Mouse (Mus musculus): Measurements from ENCODE around the gene Lyrm9. TPM values are rescaled to one million over a fixed set of nuclear protein-coding genes. Genes with fewer than 3 reads are reported as not detected.

Gene Lyrm9
- total and polyA plus RNA-seq, 3 experiments = 31.6 to 48.6 TPM; not detected in 1

GRCm38 (mm10) chr11:78803587-78804316 lies 22.6 kb upstream of the Lyrm9 start (continued):
- no peak for TF ChIP-seq ZMIZ1 (IDR thresholded peaks at IDR 0.05; ENCODE audit: low read depth, low read length)
- 0 out of 2 replicates have a peak, but pooled peaks have one; percentile 5 for TF ChIP-seq SMC3 (IDR thresholded peaks at IDR 0.05; ENCODE audit: low read depth, low read length)
- no peak for TF ChIP-seq ZC3H11A (IDR thresholded peaks at IDR 0.05; ENCODE audit: low read depth, low read length)
- no peak for TF ChIP-seq POLR2AphosphoS5 (IDR thresholded peaks at IDR 0.05; ENCODE audit: borderline replicate concordance, low read depth, low read length)
- TF ChIP-seq MEF2A (IDR thresholded peaks at IDR 0.05; ENCODE audit: extremely low read depth, insufficient replicate concordance, low read depth, low read length, poor library complexity, severe bottlenecking) = no peak
- TF ChIP-seq EP300 (IDR thresholded peaks at IDR 0.05; ENCODE audit: low read depth in 1 of 2, low read length in 2 of 2) = peak; percentile 69 to 70
- TF ChIP-seq CTCF (IDR thresholded peaks at IDR 0.05 in 2 of 3, conservative IDR thresholded peaks at IDR 0.05 in 1 of 3; ENCODE audit: control insufficient read depth in 1 of 3, insufficient read depth in 1 of 3, low read depth in 2 of 3, low read length in 3 of 3, poor library complexity in 1 of 3, severe bottlenecking in 1 of 3) = no peak
- TF ChIP-seq TCF12 (IDR thresholded peaks at IDR 0.05; ENCODE audit: low read depth, low read length) = peak; percentile 82
- TF ChIP-seq BHLHE40 (IDR thresholded peaks at IDR 0.05; ENCODE audit: borderline replicate concordance, low read depth, low read length) = no peak
- no peak for TF ChIP-seq NELFE (IDR thresholded peaks at IDR 0.05; ENCODE audit: low read depth, low read length)
- TF ChIP-seq MAX (IDR thresholded peaks at IDR 0.05; ENCODE audit: low read length) = peak; percentile 67; the same call in 1 of the 2 replicates
- no peak for TF ChIP-seq CHD2 (IDR thresholded peaks at IDR 0.05; ENCODE audit: low read length)
- peak; percentile 67 for TF ChIP-seq GATA1 (IDR thresholded peaks at IDR 0.05; ENCODE audit: low read depth, low read length)
- peak; percentile 77 for TF ChIP-seq RCOR1 (IDR thresholded peaks at IDR 0.05; ENCODE audit: low read depth, low read length)
- TF ChIP-seq MYB (IDR thresholded peaks at IDR 0.05; ENCODE audit: low read depth, low read length) = 0 out of 2 replicates have a peak, but pooled peaks have one; percentile 7
- TF ChIP-seq USF1 (IDR thresholded peaks at IDR 0.05; ENCODE audit: low read depth, low read length) = no peak

- no peaks in the 10 kb centered on the region for H3K79me2 ChIP-seq (ENCODE audit: control insufficient read depth, insufficient read depth, low read length, poor library complexity)
- H3K36me3 ChIP-seq (ENCODE audit: control insufficient read depth in 1 of 2, insufficient read depth in 2 of 2, low read length in 2 of 2) = peaks cover 0 to 34% of the 10 kb centered on the region in 2 experiments; a peak in 2 of 4 replicates
- H3K4me3 ChIP-seq (ENCODE audit: control insufficient read depth in 1 of 2, insufficient read depth in 1 of 2, low read depth in 2 of 2, low read length in 2 of 2) = no peak overlapping the region
- peaks cover 23 to 50% of the 10 kb centered on the region in 2 experiments for H3K4me1 ChIP-seq (ENCODE audit: control insufficient read depth in 1 of 2, insufficient read depth in 2 of 2, low read length in 2 of 2)
- no peaks in the 10 kb centered on the region for H3K9me3 ChIP-seq (replicated peaks; ENCODE audit: insufficient read depth, low read length)
- H3K27me3 ChIP-seq (ENCODE audit: control insufficient read depth in 1 of 2, insufficient read depth in 2 of 2, low read length in 2 of 2) = no peaks in the 10 kb centered on the region
- no peak overlapping the region; the same call in 1 of the 2 replicates for H3K9ac ChIP-seq (ENCODE audit: control insufficient read depth, low read depth, low read length, poor library complexity, severe bottlenecking)
- DNase-seq (ENCODE audit: low read depth, low spot score) = no peak
- TF ChIP-seq ZC3H11A (IDR thresholded peaks at IDR 0.05; ENCODE audit: low read depth, low read length) = no peak
- TF ChIP-seq SIN3A (IDR thresholded peaks at IDR 0.05; ENCODE audit: low read length) = no peak
- TF ChIP-seq SMC3 (IDR thresholded peaks at IDR 0.05; ENCODE audit: low read depth, low read length) = no peak
- TF ChIP-seq GABPA (IDR thresholded peaks at IDR 0.05; ENCODE audit: low read depth, low read length) = no peak
- no peak for TF ChIP-seq USF1 (IDR thresholded peaks at IDR 0.05; ENCODE audit: low read depth, low read length)
- no peak for TF ChIP-seq RCOR1 (IDR thresholded peaks at IDR 0.05; ENCODE audit: low read depth, low read length)
- TF ChIP-seq CHD2 (IDR thresholded peaks at IDR 0.05; ENCODE audit: low read length) = no peak
- no peak for TF ChIP-seq NELFE (IDR thresholded peaks at IDR 0.05; ENCODE audit: low read depth, low read length)
- TF ChIP-seq NRF1 (IDR thresholded peaks at IDR 0.05; ENCODE audit: insufficient read depth, low read depth, low read length, poor library complexity, severe bottlenecking) = no peak
- no peak for TF ChIP-seq MAZ (IDR thresholded peaks at IDR 0.05; ENCODE audit: low read depth, low read length)
- H3K27ac ChIP-seq (ENCODE audit: control insufficient read depth, low read depth, low read length) = no peak overlapping the region; the same call in 1 of the 2 replicates
Observed at GRCm38 (mm10) chr11:78804551-78804950, 21.8 kb upstream of the Lyrm9 start.
